ENCODE assay signal across 23 mouse cellular contexts in genomic region chr16:13411531-13411930, GRCm38 (mm10).
DNase-seq lines count a peak whose midpoint lies in the region; ATAC-seq and TF ChIP-seq lines count a peak whose summit lies in the region.
"Had no signal": no experiment of that assay in that cellular context is flagged by ENCODE, and none has a peak within 500 bp of the region (broad histone marks: within the 10 kb centered on the region; RNA-seq: fewer than 3 reads in every experiment).

No protein-coding gene starts in this region.

- H3K4me2 ChIP-seq in intestine, postnatal 0 days (replicated peaks; ENCODE audit: low read depth) = no peak overlapping the region
- H3K4me2 ChIP-seq in intestine, embryonic 16.5 days (ENCODE audit: low read depth, low read length) = no peak overlapping the region
- H3K4me2 ChIP-seq in liver, postnatal 0 days (ENCODE audit: low read depth, low read length) = no peak overlapping the region
- no peak overlapping the region for H3K4me2 ChIP-seq in liver, embryonic 12.5 days
- H3K4me2 ChIP-seq: embryonic facial prominence, embryonic 15.5 days; forebrain, embryonic 15.5 days; hindbrain, embryonic 13.5 days; lung, embryonic 15.5 days; midbrain, embryonic 12.5 days had no signal

- H3K36me3 ChIP-seq in intestine, postnatal 0 days (ENCODE audit: control insufficient read depth, insufficient read depth) = peaks cover 67% of the 10 kb centered on the region
- peaks cover 34% of the 10 kb centered on the region for H3K36me3 ChIP-seq in intestine, embryonic 16.5 days (ENCODE audit: control insufficient read depth, insufficient read depth, low read length)
- H3K36me3 ChIP-seq in liver, postnatal 0 days (replicated peaks; ENCODE audit: insufficient read depth, low read length) = peaks cover 37% of the 10 kb centered on the region
- peaks cover 36% of the 10 kb centered on the region for H3K36me3 ChIP-seq in liver, embryonic 12.5 days
- no peaks in the 10 kb centered on the region for H3K36me3 ChIP-seq in ES-Bruce4 (ENCODE audit: control insufficient read depth, insufficient read depth, low read length, poor library complexity, severe bottlenecking)

- H3K4me3 ChIP-seq in intestine, postnatal 0 days (ENCODE audit: low read depth, low read length) = no peak overlapping the region
- H3K4me3 ChIP-seq in intestine, embryonic 16.5 days (ENCODE audit: low read length) = no peak overlapping the region
- no peak overlapping the region for H3K4me3 ChIP-seq in liver, postnatal 0 days (ENCODE audit: low read depth, low read length)
- no peak overlapping the region for H3K4me3 ChIP-seq in liver, embryonic 12.5 days
- H3K4me3 ChIP-seq in ES-Bruce4 (ENCODE audit: low read depth, low read length) = no peak overlapping the region
- H3K4me3 ChIP-seq: embryonic facial prominence, embryonic 15.5 days; forebrain, embryonic 15.5 days; hindbrain, embryonic 13.5 days; lung, embryonic 15.5 days; midbrain, embryonic 12.5 days had no signal

- no peak overlapping the region for H3K27ac ChIP-seq in intestine, postnatal 0 days (ENCODE audit: low read depth, low read length)
- H3K27ac ChIP-seq in intestine, embryonic 16.5 days (ENCODE audit: low read length) = no peak overlapping the region
- no peak overlapping the region for H3K27ac ChIP-seq in liver, postnatal 0 days (ENCODE audit: low read depth)
- no peak overlapping the region for H3K27ac ChIP-seq in liver, embryonic 12.5 days
- H3K27ac ChIP-seq in ES-Bruce4 (ENCODE audit: insufficient read depth, low read length) = no peak overlapping the region
- H3K27ac ChIP-seq: embryonic facial prominence, embryonic 15.5 days; forebrain, embryonic 15.5 days; hindbrain, embryonic 13.5 days; lung, embryonic 15.5 days; midbrain, embryonic 12.5 days had no signal

- no peaks in the 10 kb centered on the region for H3K27me3 ChIP-seq in intestine, postnatal 0 days (replicated peaks; ENCODE audit: control insufficient read depth, insufficient read depth, low read length)
- H3K27me3 ChIP-seq in intestine, embryonic 16.5 days (replicated peaks; ENCODE audit: control insufficient read depth, insufficient read depth, low read length) = no peaks in the 10 kb centered on the region
- no peaks in the 10 kb centered on the region for H3K27me3 ChIP-seq in liver, postnatal 0 days (ENCODE audit: insufficient read depth, low read length)
- H3K27me3 ChIP-seq in liver, embryonic 12.5 days (replicated peaks) = no peaks in the 10 kb centered on the region
- no peaks in the 10 kb centered on the region for H3K27me3 ChIP-seq in ES-Bruce4 (ENCODE audit: control insufficient read depth, insufficient read depth, low read length, poor library complexity, severe bottlenecking)
- H3K27me3 ChIP-seq: embryonic facial prominence, embryonic 15.5 days; forebrain, embryonic 15.5 days; hindbrain, embryonic 13.5 days; lung, embryonic 15.5 days; midbrain, embryonic 12.5 days; Patski had no signal

- no peak for TF ChIP-seq POLR2A in ES-Bruce4 (IDR thresholded peaks at IDR 0.05; ENCODE audit: insufficient read depth, low read length)

- no peak for DNase-seq in liver, postnatal 0 days
- DNase-seq in R1 (ENCODE audit: low read depth, low spot score) = peak; percentile 60
- DNase-seq in cerebellum, postnatal 25 days = no peak
- DNase-seq: adrenal gland, adult 8-10 months; B cell, adult 2 months; cerebellum, adult 11-12 months; gastrocnemius, postnatal 25 days; heart, adult 18-20 months; kidney, adult 9 months; kidney, postnatal 25 days; thymus, adult 2 months had no signal

- peak; percentile 42 for TF ChIP-seq CTCF in intestine, postnatal 0 days (IDR thresholded peaks at IDR 0.05; ENCODE audit: low read depth)
- TF ChIP-seq CTCF in liver, postnatal 0 days (IDR thresholded peaks at IDR 0.05; ENCODE audit: low read depth) = peak; percentile 21; the same call in 1 of the 2 replicates
- TF ChIP-seq CTCF in ES-Bruce4 (IDR thresholded peaks at IDR 0.05; ENCODE audit: low read depth, low read length) = peak; percentile 17

- no peaks in the 10 kb centered on the region for H3K9me3 ChIP-seq in intestine, postnatal 0 days (ENCODE audit: control insufficient read depth)
- H3K9me3 ChIP-seq in intestine, embryonic 16.5 days (ENCODE audit: control insufficient read depth, low read length) = no peaks in the 10 kb centered on the region
- H3K9me3 ChIP-seq in liver, postnatal 0 days (ENCODE audit: low read length) = peaks cover 3% of the 10 kb centered on the region; the same call in 1 of the 2 replicates
- H3K9me3 ChIP-seq in liver, embryonic 12.5 days (replicated peaks) = peaks cover 10% of the 10 kb centered on the region; the same call in 1 of the 2 replicates
- 0 out of 2 replicates have a peak, but pooled peaks cover 4% of the 10 kb centered on the region for H3K9me3 ChIP-seq in ES-Bruce4 (replicated peaks; ENCODE audit: control insufficient read depth, insufficient read depth, low read length, poor library complexity, severe bottlenecking)
- H3K9me3 ChIP-seq: embryonic facial prominence, embryonic 15.5 days; forebrain, embryonic 15.5 days; hindbrain, embryonic 13.5 days; lung, embryonic 15.5 days; midbrain, embryonic 12.5 days had no signal

- TF ChIP-seq EP300 in liver, postnatal 0 days (IDR thresholded peaks at IDR 0.05; ENCODE audit: low read depth) = no peak
- TF ChIP-seq EP300 in ES-Bruce4 (IDR thresholded peaks at IDR 0.05; ENCODE audit: insufficient read depth, low read depth, low read length) = no peak

- no peak overlapping the region for H3K9ac ChIP-seq in intestine, postnatal 0 days (ENCODE audit: low read depth, low read length)
- no peak overlapping the region for H3K9ac ChIP-seq in intestine, embryonic 16.5 days (ENCODE audit: low read depth, low read length)
- no peak overlapping the region for H3K9ac ChIP-seq in liver, postnatal 0 days (replicated peaks)
- no peak overlapping the region for H3K9ac ChIP-seq in liver, embryonic 12.5 days
- no peak overlapping the region for H3K9ac ChIP-seq in ES-Bruce4 (ENCODE audit: low read depth, poor library complexity, severe bottlenecking)
- H3K9ac ChIP-seq: embryonic facial prominence, embryonic 15.5 days; forebrain, embryonic 15.5 days; hindbrain, embryonic 13.5 days; lung, embryonic 15.5 days; midbrain, embryonic 12.5 days had no signal

- no peaks in the 10 kb centered on the region for H3K4me1 ChIP-seq in intestine, postnatal 0 days (replicated peaks; ENCODE audit: control insufficient read depth, insufficient read depth, low read length)
- no peaks in the 10 kb centered on the region for H3K4me1 ChIP-seq in intestine, embryonic 16.5 days (ENCODE audit: control insufficient read depth, insufficient read depth, low read length)
- no peaks in the 10 kb centered on the region for H3K4me1 ChIP-seq in liver, postnatal 0 days (ENCODE audit: insufficient read depth)
- peaks cover 14% of the 10 kb centered on the region for H3K4me1 ChIP-seq in liver, embryonic 12.5 days
- H3K4me1 ChIP-seq in ES-Bruce4 (ENCODE audit: control insufficient read depth, insufficient read depth, low read length) = no peaks in the 10 kb centered on the region
- H3K4me1 ChIP-seq: embryonic facial prominence, embryonic 15.5 days; forebrain, embryonic 15.5 days; hindbrain, embryonic 13.5 days; lung, embryonic 15.5 days; midbrain, embryonic 12.5 days had no signal

- ATAC-seq in intestine, postnatal 0 days = no peak
- no peak for ATAC-seq in intestine, embryonic 16.5 days
- ATAC-seq in liver, postnatal 0 days = no peak
- no peak for ATAC-seq in liver, embryonic 12.5 days
- ATAC-seq: activated CD4-positive, CD25-positive, alpha-beta regulatory T cell, adult 4 months; forebrain, embryonic 15.5 days; inflammation-experienced regulatory T-cells, adult 6 months; Patski had no signal

- 95% methylated on average over 4 of the region's 4 CpGs for WGBS in intestine, postnatal 0 days
- 92% methylated on average over 4 of the region's 4 CpGs for WGBS in intestine, embryonic 16.5 days
- 79% methylated on average over 4 of the region's 4 CpGs for WGBS in liver, postnatal 0 days (ENCODE audit: insufficient replicate concordance)
- 80% methylated on average over 4 of the region's 4 CpGs for WGBS in liver, embryonic 12.5 days (ENCODE audit: insufficient replicate concordance)
